Mouse (Mus musculus) liver, adult 2 months (tissue): ENCODE results near the gene Rap2a.

Source experiments
- CTCF ChIP-seq: fragments of 200-500 bp; IDR thresholded peaks from 2 replicates; pipeline ENCODE4 v1.5.1; 2011; ENCODE audit warnings: low read depth, low read length, control low read depth
- POLR2A ChIP-seq: fragments of 200-500 bp; IDR thresholded peaks from 2 replicates; pipeline ENCODE4 v1.6.1; 2011; ENCODE audit warnings: low read length, control low read depth; ENCODE audit not compliant: insufficient read depth; ENCODE audit errors: extremely low read depth

DNA sequence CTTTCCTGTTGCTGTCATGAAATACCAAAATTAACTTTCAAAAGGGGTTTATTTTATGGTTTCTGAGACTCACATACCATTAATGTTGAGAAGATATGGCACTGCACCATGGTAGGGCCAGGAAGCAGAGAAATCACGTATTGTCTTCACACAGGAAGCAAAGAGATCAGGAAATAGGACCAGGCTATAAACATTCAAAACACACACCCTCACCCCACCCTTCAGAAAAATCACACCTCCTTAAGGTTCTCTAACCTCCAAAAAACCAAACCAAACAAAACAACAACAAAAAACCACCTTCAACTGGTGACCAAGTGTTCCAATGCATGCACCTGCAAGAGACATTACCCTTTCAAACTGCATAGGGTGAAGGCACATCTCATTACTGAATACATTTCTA is 41.7 kb downstream of the Rap2a start:
- TF ChIP-seq CTCF = no peak
- no peak for TF ChIP-seq POLR2A
